Mouse (Mus musculus): ENCODE measurements around the gene Prss8.

- no peak for TF ChIP-seq CTCF (IDR thresholded peaks at IDR 0.05; ENCODE audit: control insufficient read depth, insufficient read depth, insufficient read length)
- TF ChIP-seq MYOG (IDR thresholded peaks at IDR 0.05; ENCODE audit: control insufficient read depth, extremely low read depth, insufficient read length) = no peak
- TF ChIP-seq USF1 (IDR thresholded peaks at IDR 0.05; ENCODE audit: low read depth) = no peak
- TF ChIP-seq CEBPB (IDR thresholded peaks at IDR 0.05; ENCODE audit: low read depth) = no peak
- TF ChIP-seq FOSL1 (IDR thresholded peaks at IDR 0.05; ENCODE audit: insufficient read depth, low read length, poor library complexity, severe bottlenecking) = no peak
- no peak for TF ChIP-seq MAX (IDR thresholded peaks at IDR 0.05)
- TF ChIP-seq MYOD1 (IDR thresholded peaks at IDR 0.05; ENCODE audit: control insufficient read depth, insufficient read length, low read depth) = no peak
Measured at GRCm38 (mm10) chr7:127946470-127947023, 16.6 kb upstream of the Prss8 start, which contains the start of gene Prss36.
